Mouse (Mus musculus) gastrocnemius, postnatal 10 days (tissue): Measurements from ENCODE around the gene Caml. TPM values are rescaled to one million over a fixed set of nuclear protein-coding genes. Genes with fewer than 3 reads are reported as not detected.
"Not testable (repeated sequence)": the region's sequence is repeated elsewhere in the genome, so short reads cannot be mapped to it uniquely, and the experiment has no call there.

Experiments used
- DNase-seq: peaks from one replicate; pipeline ENCODE4 v3.0.0; 2021; ENCODE audit warnings: mixed read lengths
- total RNA-seq, 2 experiments: library from RNA; stranded (reverse); gene quantifications; 2 replicates each; pipeline ENCODE4 v1.2.3; 2021

The Caml gene
- total RNA-seq, 2 experiments from 2014 or later = 13.0 to 17.1 TPM

DNA sequence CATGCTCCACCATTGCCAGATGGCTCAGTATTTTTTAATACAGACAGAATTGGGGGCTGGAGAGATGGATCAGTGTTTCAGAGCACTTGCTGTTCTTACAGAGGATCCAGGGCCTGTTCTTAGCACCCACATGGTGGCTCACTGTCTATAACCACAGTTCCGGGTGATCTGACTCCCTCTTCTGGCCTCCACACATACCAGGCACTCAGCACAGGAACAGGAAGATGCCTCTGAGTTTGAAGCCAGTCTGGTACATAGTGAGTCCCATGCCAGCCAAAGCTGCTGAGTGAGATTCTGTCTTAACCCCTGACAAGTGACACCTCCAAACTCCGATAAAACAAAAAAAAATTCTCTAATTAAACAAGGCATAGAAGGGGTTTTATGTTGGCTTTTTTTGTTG lies 2.5 kb upstream of the Caml start:
- no peak for DNase-seq

DNA sequence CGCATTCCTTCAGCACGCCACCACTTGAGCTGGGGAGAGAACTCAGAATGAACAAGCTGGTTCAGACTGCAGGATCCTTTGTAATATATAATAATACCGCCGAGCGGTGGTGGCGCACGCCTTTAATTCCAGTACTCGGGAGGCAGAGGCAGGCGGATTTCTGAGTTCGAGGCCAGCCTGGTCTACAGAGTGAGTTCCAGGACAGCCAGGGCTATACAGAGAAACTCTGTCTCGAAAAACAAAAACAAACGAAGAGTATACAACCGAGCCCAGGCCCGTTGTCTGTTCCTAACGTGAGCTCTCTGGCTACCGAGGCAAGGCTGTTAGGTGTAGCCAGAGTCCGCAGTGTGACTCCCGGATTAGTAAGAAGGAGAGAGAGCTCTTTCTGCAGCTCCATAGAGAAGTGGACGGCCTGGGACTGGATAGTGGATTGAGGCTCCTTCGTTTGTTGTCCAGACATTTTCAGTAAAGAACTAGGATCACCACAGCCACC lies 603 bp upstream of the Caml start:
- DNase-seq = not testable (repeated sequence)

DNA sequence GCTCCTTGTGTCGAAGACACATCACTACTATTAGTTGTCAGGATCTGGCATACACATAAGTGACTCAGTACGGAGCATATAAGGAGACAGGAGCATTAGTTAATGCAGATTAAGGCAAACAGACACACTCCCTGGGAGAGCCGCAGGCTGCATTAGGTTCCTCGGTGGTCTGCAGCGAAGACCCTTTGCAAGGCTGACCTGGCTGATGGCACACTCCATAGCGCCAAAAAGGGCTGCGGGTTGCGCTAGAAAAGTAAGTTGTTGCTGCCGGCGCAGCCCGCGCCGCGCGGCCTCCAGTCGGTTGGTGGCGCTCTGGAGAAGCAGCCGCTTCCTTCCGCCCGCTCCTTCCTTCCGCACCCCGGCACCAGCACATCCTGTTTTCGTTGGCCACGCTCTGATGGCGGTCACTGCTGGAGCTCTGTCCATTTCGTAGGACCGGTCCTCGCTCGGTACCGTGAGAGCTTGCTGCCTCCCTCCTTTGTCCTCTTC lies 11.9 kb downstream of the Caml start, which contains the start of gene Ddx46:
Ddx46 (plus strand) TSS at position 389 of the 489 bp plus-strand sequence.
- DNase-seq = peak; percentile 94

DNA sequence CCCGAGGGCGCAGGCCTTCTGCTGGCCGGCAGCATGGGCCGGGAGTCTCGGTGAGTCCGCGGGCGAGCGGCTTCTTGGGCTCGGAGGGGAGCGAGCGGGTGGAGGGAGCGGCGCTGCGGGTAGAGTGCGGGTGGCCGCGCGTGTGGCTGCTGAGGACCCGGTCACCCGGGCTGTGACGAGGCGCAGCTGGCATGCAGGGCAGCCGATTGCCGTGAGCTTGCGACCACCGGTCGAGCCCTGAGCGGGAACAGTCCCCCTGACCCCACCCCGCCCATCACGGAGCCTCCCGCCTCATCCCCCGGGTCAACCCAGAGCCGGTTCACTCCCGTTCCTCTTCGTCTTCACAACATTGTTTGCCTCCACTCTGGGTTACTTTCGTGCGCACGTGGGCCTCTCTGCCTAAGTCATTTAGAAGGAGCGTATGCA lies 12.4 kb downstream of the Caml start:
- no peak for DNase-seq

DNA sequence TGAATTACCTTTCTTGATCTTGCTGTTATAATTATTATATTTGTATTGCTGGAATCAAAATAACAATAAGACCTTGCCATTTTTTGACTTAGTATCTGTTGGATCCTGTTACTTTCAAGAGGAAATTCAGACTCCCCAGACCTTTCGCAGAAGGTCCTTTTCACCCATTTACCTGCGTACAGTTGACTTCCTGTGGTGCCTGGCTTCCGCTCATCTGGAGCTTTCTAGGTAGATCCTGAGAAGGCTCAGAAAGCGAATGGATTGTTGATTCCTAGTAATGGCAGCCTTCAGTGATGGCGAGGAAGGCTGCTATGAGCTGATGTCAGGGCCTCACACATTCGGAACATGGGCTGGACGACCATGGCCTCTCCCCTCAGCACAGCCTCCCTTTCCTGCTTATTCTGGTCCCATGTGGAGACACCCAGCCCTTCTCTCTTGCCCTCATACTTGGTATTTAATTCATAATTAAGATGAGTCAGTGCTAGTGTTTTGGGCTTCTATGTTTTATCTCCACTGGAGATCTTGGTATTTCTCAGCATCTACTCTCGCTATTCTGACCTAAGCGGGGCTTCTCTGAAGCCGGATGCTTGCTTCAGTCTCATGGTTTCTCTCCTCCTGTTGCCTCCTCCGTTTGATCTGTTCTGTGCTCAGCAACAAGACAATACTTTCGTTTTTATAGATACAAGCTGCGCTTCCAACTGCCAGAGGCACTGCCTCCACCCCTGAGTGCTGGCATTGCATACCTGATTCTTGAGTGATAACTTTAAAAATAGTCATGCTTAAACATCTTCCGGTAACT lies 13.6 kb downstream of the Caml start:
- no peak for DNase-seq

DNA sequence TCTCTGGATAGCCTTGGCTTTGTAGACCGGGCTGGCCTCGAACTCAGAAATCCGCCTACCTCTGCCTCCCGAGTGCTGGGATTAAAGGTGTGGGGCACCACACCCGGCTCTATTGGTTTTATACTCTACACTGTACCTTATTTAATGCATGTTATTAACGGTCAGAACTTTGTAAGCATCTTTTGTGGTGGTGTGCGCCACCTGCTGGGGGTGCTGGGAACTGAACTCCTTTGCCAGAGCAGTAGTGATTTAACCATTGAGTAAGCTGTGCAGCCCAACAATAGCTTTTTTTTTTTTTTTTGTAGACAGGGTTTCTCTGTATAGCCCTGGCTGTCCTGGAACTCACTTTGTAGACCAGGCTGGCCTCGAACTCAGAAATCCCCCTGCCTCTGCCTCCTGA lies 17.7 kb downstream of the Caml start:
- peak; percentile 79 for DNase-seq

DNA sequence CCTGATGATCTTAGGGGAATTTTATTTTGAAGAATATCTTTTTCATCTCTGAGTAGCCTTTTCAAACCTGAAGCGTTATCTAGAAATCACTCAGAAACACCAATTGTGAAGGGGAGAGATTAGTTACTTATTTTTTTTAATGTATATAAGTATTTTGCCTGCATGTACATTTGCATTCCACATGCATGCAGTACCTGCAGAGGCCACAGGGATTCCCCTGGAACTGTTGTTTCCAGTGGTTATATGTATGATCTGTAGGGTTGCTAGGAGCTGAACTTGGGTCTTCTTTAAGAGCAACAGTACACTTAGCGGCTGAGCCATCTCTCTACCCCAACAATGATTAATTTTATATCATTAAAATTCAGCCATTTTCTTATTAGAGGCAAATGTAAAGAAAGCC lies 21.7 kb downstream of the Caml start:
- DNase-seq = no peak

DNA sequence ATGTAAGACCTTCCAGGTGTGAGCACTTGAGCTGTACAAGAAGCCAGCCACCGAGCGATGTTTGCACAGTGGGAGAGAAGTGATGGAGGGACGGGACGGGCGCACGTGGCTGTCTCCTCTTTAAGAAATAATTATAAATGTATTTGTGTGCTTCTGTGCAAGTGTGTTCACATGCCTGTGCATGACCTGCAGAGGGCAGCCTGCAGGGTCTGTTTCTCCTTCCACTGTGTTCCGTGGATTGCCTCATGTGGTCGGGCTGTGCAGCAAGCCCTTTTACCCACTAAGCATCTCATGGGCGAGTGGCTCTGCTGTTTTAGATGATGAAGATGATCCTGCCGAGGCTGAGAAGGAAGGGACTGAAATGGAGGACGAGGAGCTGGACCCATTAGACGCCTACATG lies 27.3 kb downstream of the Caml start:
- no peak for DNase-seq

DNA sequence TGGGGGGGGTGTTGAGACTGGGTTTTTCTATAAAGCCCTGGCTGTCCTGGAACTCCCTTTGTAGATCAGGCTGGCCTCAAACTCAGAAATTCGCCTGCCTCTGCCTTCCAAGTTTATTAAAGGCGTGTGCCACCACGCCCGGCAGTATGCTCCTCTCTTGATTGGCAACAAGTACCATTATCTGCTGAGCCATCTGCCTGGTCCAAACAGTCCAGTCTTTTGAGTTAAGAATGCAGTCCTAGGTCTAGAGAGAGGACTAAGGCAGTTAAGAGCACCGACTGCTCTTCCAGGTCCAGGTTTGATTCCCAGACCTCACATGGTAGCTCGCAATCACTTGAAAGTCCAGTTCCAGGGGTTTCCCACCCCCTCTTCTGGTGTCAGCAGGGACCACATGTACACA lies 28.2 kb downstream of the Caml start:
- no peak for DNase-seq

DNA sequence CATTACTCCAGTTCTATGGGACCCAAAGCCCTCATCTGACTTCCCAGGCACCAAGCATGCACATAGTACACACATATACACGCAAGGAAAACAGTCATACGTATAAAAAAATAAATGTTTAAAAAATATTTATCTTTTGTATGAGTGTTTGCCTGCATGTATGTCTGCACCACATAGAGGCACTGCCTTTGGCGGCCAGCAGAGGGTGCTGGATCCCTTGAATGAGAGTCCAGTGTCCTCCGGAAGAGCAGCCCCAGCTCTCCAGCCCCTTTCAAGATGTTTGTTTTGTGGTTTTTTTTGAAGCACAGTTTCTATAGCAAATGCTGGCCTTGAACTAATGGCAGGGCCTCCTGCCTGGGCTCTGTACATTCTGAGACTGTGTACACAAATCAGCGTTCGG lies 45.7 kb downstream of the Caml start:
- peak; percentile 44 for DNase-seq

DNA sequence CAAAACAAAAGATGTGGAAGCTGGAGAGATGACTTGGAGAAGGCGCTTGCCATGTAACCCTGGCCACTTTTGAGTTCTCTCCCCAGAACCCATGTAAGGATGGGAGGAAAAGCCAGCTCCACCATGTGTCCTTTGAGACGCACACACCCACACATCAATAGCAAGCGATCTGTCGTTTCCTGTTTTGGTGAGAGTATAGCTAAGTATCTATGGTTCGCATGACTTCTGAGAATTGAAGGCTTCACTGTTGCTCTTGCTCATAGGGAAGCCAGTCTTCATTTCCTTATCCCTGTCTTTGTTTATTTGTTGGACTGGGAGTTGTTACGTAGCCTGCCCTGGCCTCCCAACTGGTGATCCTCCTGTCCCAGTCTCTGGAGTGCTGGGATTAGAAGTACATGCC lies 49.9 kb downstream of the Caml start:
- DNase-seq = no peak

DNA sequence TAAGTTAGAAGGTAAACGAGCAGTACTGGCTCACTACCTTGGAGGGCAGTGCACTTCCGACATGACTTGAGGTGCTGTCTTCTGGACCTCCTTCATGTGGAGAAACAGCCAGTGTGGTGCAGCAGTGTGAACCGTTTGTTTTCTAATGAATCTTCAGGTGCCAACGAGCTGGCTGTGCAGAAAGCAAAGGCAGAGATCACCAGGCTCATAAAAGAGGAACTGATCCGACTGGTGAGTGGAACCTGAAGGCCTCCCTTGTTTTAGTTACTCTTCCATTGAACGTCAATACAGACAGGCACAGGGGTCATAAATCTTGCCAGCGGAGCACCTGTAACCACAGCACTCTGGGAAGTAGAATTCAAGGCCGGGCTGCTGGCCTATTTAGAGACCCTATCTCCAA lies 54.6 kb downstream of the Caml start:
- no peak for DNase-seq

Other genes starting within 250 kb of the Caml start
- gene Slc34a1, start 224.8 kb upstream of the Caml start, total RNA-seq = under 1 TPM in 1 of 2 experiments, not detected in 1; 0.11 TPM
- gene Pfn3, start 207.8 kb upstream of the Caml start, total RNA-seq = not detected
- under 1 TPM in 1 of 2 experiments, not detected in 1; 0.34 TPM for gene F12, start 196.2 kb upstream of the Caml start, total RNA-seq
- gene Grk6, start 177.9 kb upstream of the Caml start, total RNA-seq = 10 to 100 TPM; 17.4 to 22.3 TPM
- gene Prr7, start 158.7 kb upstream of the Caml start, total RNA-seq = 1 to 10 TPM; 2.1 to 2.5 TPM
- gene Dbn1, start 134.9 kb upstream of the Caml start, total RNA-seq = 10 to 100 TPM; 52.6 to 71.2 TPM
- gene Pdlim7, start 109.3 kb upstream of the Caml start, total RNA-seq = 100 to 1,000 TPM; 458 to 513 TPM
- 1 to 10 TPM; 2.0 to 4.0 TPM for gene Dok3, start 93.7 kb upstream of the Caml start, total RNA-seq
- gene Ddx41, start 86.3 kb upstream of the Caml start, total RNA-seq = 10 to 100 TPM; 12.7 to 13.7 TPM
- 10 to 100 TPM; 19.9 to 26.5 TPM for gene Fam193b, start 51.9 kb upstream of the Caml start, total RNA-seq
- 100 to 1,000 TPM; 147 to 192 TPM for gene Tmed9, start 49.3 kb upstream of the Caml start, total RNA-seq
- 1 to 10 TPM; 8.3 to 9.2 TPM for gene B4galt7, start 23.1 kb upstream of the Caml start, total RNA-seq
- 10 to 100 TPM; 27.8 to 30.1 TPM for gene Ddx46, start 12.0 kb downstream of the Caml start, total RNA-seq
- 10 to 100 TPM; 36.4 to 41.9 TPM for gene B230219D22Rik, start 70.1 kb downstream of the Caml start, total RNA-seq
- 10 to 100 TPM; 30.9 to 32.6 TPM for gene Txndc15, start 91.6 kb downstream of the Caml start, total RNA-seq
- gene Pcbd2, start 104.4 kb downstream of the Caml start, total RNA-seq = 10 to 100 TPM; 25.8 to 30.5 TPM
- under 1 TPM in 1 of 2 experiments, not detected in 1; 0.31 TPM for gene Catsper3, start 161.6 kb downstream of the Caml start, total RNA-seq
- gene Pitx1, start 213.2 kb downstream of the Caml start, total RNA-seq = 1 to 10 TPM; 1.2 to 2.9 TPM